Mouse (Mus musculus): Measurements from ENCODE around the gene Fam161a. TPM values are rescaled to one million over a fixed set of nuclear protein-coding genes. Genes with fewer than 3 reads are reported as not detected.

Gene Fam161a
- polyA plus RNA-seq (2015; fragmentation: Nextera tagmentation; extraction: Ambion mirVana): 0.81 and 1.4 TPM in 2 replicates

DNA sequence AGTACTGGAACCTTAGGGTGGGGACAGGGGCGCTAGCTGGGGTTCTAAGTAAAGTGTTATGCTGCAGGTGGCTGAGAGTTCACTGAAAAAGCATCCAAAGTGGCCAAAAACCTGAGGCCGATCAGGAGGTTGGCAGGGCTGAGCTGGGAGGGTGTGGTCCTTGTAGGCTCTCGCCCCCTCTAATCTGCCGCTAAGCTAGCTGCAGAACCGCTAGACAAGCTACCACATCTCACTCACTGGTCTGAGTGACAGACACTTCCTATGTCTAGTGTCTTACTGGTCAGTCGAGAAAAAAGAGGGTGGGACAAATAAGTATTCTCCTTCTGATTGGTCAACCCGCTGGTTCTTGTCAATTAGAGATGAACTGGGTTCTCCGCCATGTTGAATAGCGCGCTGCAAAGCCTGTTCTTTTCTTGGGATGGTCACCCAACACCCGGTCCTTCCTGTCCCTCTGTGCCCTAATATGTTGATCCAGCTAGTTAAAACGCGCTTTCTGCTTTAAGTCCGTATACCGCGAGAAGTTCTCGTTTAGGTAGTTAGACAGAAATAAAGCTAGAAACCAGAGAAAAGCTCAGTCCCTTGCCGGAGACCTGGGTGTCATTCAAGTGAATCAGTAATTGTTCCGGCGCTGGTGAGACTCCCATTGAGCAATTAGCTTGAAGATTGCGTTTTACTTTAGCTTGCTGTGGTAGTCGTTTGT is at the start of gene Fam161a:
Gene Fam161a (plus strand): TSS at position 51 of the 700 bp plus-strand sequence.
- Histone ChIP-seq H3K9me3 (replicated peaks; ENCODE audit: control insufficient read depth, low read length) (no peaks in the 10 kb centered on the region), H3K27ac (ENCODE audit: low read length) (peak within 1 kb of the TSS; percentile 91), H3K27me3 (ENCODE audit: control insufficient read depth, insufficient read depth, low read depth, low read length) (no peaks in the 10 kb centered on the region), H3K4me1 (ENCODE audit: control insufficient read depth, low read depth, low read length) (peaks cover 4% of the 10 kb centered on the region), H3K4me3 (ENCODE audit: low read depth, low read length) (peak within 1 kb of the TSS; percentile 68), H3K36me3 (ENCODE audit: control insufficient read depth, insufficient read depth) (peaks cover 17% of the 10 kb centered on the region), H3K4me2 (ENCODE audit: low read depth, low read length) (peak within 1 kb of the TSS; percentile 86), H3K9ac (ENCODE audit: low read depth, low read length) (peak within 1 kb of the TSS; percentile 81)
- WGBS (ENCODE audit: insufficient replicate concordance): 1% methylated on average over 22 of the region's 22 CpGs
- peak; percentile 94 for ATAC-seq (ENCODE audit: low read depth)

DNA sequence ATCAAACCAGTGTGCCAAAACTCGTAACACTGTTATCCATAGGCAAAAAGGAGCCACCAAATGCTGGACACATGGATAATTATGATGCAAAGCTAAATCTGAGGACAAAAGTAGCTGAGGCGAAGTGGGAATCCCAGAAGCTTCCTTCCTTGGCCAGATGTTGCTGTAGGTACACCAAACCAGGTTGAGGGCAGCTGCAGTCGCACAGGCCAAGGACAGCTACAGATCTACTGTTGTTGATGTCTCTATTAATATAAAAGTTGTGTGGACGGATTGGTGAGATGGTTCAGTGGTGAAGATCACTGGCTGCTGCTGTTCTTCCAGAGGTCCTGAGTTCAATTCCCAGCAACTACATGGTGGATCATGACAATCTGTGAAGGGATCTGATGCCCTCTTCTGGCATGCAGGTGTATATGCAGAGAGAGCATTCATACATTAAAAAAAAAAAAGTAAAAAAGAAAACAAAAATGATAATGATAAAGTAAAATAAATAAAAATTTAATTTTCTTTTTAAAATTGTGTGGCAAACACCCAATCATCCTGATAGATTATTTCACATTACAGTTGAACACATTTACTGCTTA is 49.4 kb upstream of the Fam161a start:
- H3K36me3 ChIP-seq (ENCODE audit: control insufficient read depth, insufficient read depth): no peaks in the 10 kb centered on the region
- 69% methylated on average over 4 of the region's 4 CpGs for WGBS (ENCODE audit: insufficient replicate concordance)
- no peaks in the 10 kb centered on the region for H3K9me3 ChIP-seq (replicated peaks; ENCODE audit: control insufficient read depth, low read length)
- no peaks in the 10 kb centered on the region for H3K27me3 ChIP-seq (ENCODE audit: control insufficient read depth, insufficient read depth, low read depth, low read length)
- H3K4me3 ChIP-seq (ENCODE audit: low read depth, low read length): no peak overlapping the region
- no peak overlapping the region for H3K4me2 ChIP-seq (ENCODE audit: low read depth, low read length)
- no peak overlapping the region for H3K9ac ChIP-seq (ENCODE audit: low read depth, low read length)
- no peak for ATAC-seq (ENCODE audit: low read depth)
- H3K27ac ChIP-seq (ENCODE audit: low read length): no peak overlapping the region
- H3K4me1 ChIP-seq (ENCODE audit: control insufficient read depth, low read depth, low read length): no peaks in the 10 kb centered on the region

DNA sequence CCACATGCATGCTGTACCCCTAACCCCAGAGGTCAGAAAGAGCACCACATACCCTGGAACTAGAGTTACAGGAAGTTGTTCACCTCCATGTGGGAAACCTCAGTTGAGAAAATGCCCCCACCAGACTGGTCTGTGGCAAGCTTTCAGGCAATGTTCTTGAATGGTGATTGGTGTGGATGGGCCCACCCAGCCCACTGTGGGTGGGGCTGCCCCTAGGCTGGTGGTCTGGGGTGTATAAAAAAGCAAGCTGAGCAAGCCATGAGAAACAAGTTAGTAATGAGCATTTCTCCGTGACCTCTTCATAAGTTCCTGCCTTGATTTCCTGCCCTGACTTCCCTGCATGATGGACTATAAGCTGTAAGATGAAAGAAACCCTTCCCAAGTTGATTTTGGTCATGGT is 45.2 kb upstream of the Fam161a start:
- no peak overlapping the region for H3K9ac ChIP-seq (ENCODE audit: low read depth, low read length)
- no peak overlapping the region for H3K4me3 ChIP-seq (ENCODE audit: low read depth, low read length)
- H3K36me3 ChIP-seq (ENCODE audit: control insufficient read depth, insufficient read depth): peaks cover 5% of the 10 kb centered on the region
- no peak overlapping the region for H3K4me2 ChIP-seq (ENCODE audit: low read depth, low read length)
- H3K4me1 ChIP-seq (ENCODE audit: control insufficient read depth, low read depth, low read length): no peaks in the 10 kb centered on the region
- no peaks in the 10 kb centered on the region for H3K9me3 ChIP-seq (replicated peaks; ENCODE audit: control insufficient read depth, low read length)
- ATAC-seq (ENCODE audit: low read depth): no peak
- 69% methylated on average over 1 of the region's 1 CpGs for WGBS (ENCODE audit: insufficient replicate concordance)
- no peak overlapping the region for H3K27ac ChIP-seq (ENCODE audit: low read length)
- H3K27me3 ChIP-seq (ENCODE audit: control insufficient read depth, insufficient read depth, low read depth, low read length): no peaks in the 10 kb centered on the region

- Histone ChIP-seq H3K4me3 (ENCODE audit: low read depth, low read length) (no peak overlapping the region), H3K9me3 (replicated peaks; ENCODE audit: control insufficient read depth, low read length) (no peaks in the 10 kb centered on the region), H3K4me1 (ENCODE audit: control insufficient read depth, low read depth, low read length) (no peaks in the 10 kb centered on the region), H3K27me3 (ENCODE audit: control insufficient read depth, insufficient read depth, low read depth, low read length) (no peaks in the 10 kb centered on the region), H3K9ac (ENCODE audit: low read depth, low read length) (no peak overlapping the region), H3K27ac (ENCODE audit: low read length) (no peak overlapping the region), H3K36me3 (ENCODE audit: control insufficient read depth, insufficient read depth) (peaks cover 5% of the 10 kb centered on the region), H3K4me2 (ENCODE audit: low read depth, low read length) (no peak overlapping the region)
- 73% methylated on average over 4 of the region's 4 CpGs for WGBS (ENCODE audit: insufficient replicate concordance)
- peak; percentile 83 for ATAC-seq (ENCODE audit: low read depth)
Measured at GRCm38 (mm10) chr11:22964401-22964800, 42.9 kb upstream of the Fam161a start.

GRCm38 (mm10) chr11:22965503-22965902 is 41.8 kb upstream of the Fam161a start:
- 75% methylated on average over 4 of the region's 4 CpGs for WGBS (ENCODE audit: insufficient replicate concordance)
- Histone ChIP-seq H3K27me3 (ENCODE audit: control insufficient read depth, insufficient read depth, low read depth, low read length) (no peaks in the 10 kb centered on the region), H3K9me3 (replicated peaks; ENCODE audit: control insufficient read depth, low read length) (no peaks in the 10 kb centered on the region), H3K4me2 (ENCODE audit: low read depth, low read length) (no peak overlapping the region), H3K9ac (ENCODE audit: low read depth, low read length) (no peak overlapping the region), H3K27ac (ENCODE audit: low read length) (no peak overlapping the region), H3K4me3 (ENCODE audit: low read depth, low read length) (no peak overlapping the region), H3K4me1 (ENCODE audit: control insufficient read depth, low read depth, low read length) (no peaks in the 10 kb centered on the region; the same call in 1 of the 2 replicates), H3K36me3 (ENCODE audit: control insufficient read depth, insufficient read depth) (peaks cover 5% of the 10 kb centered on the region)
- ATAC-seq (ENCODE audit: low read depth): no peak

DNA sequence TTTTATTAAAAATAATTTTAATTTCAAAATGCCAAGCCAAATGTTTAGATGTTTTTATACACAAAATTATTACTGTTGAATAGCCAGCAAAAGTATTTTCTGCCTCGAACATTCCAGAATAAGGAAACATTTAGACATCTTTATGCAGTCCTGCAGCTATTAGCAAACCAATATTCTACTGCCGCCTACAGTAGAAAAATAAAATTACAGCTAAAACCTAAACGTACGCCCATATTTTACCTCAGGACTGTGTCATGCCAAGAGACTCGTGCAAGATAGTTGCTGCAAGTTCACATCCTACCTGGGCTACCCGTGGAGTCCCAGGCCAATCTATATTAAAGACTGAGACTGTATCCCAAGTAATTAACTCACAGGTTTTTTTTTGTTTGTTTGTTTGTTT is 37.8 kb upstream of the Fam161a start:
- Histone ChIP-seq H3K27ac (ENCODE audit: low read length) (no peak overlapping the region), H3K9me3 (replicated peaks; ENCODE audit: control insufficient read depth, low read length) (no peaks in the 10 kb centered on the region; the same call in 1 of the 2 replicates), H3K4me1 (ENCODE audit: control insufficient read depth, low read depth, low read length) (peaks cover 3% of the 10 kb centered on the region), H3K27me3 (ENCODE audit: control insufficient read depth, insufficient read depth, low read depth, low read length) (no peaks in the 10 kb centered on the region), H3K4me2 (ENCODE audit: low read depth, low read length) (no peak overlapping the region), H3K4me3 (ENCODE audit: low read depth, low read length) (no peak overlapping the region), H3K36me3 (ENCODE audit: control insufficient read depth, insufficient read depth) (peaks cover 5% of the 10 kb centered on the region), H3K9ac (ENCODE audit: low read depth, low read length) (no peak overlapping the region)
- ATAC-seq (ENCODE audit: low read depth): no peak
- whole genome bisulfite sequencing (ENCODE audit: insufficient replicate concordance): 24% methylated on average over 6 of the region's 6 CpGs

- peaks cover 5% of the 10 kb centered on the region for H3K36me3 ChIP-seq (ENCODE audit: control insufficient read depth, insufficient read depth)
- no peak overlapping the region for H3K9ac ChIP-seq (ENCODE audit: low read depth, low read length)
- H3K4me3 ChIP-seq (ENCODE audit: low read depth, low read length): no peak overlapping the region
- no peak overlapping the region; the same call in 1 of the 2 replicates for H3K27ac ChIP-seq (ENCODE audit: low read length)
- no peaks in the 10 kb centered on the region for H3K27me3 ChIP-seq (ENCODE audit: control insufficient read depth, insufficient read depth, low read depth, low read length)
- ATAC-seq (ENCODE audit: low read depth): no peak
- no peaks in the 10 kb centered on the region; the same call in 1 of the 2 replicates for H3K9me3 ChIP-seq (replicated peaks; ENCODE audit: control insufficient read depth, low read length)
- 0 out of 2 replicates have a peak overlapping the region, but pooled peaks have one; percentile 75 for H3K4me2 ChIP-seq (ENCODE audit: low read depth, low read length)
- 92% methylated on average over 1 of the region's 1 CpGs for WGBS (ENCODE audit: insufficient replicate concordance)
- peaks cover 3% of the 10 kb centered on the region for H3K4me1 ChIP-seq (ENCODE audit: control insufficient read depth, low read depth, low read length)
Measured at GRCm38 (mm10) chr11:22970546-22970945, 36.8 kb upstream of the Fam161a start.

- Histone ChIP-seq H3K9me3 (replicated peaks; ENCODE audit: control insufficient read depth, low read length) (no peaks in the 10 kb centered on the region; the same call in 1 of the 2 replicates), H3K36me3 (ENCODE audit: control insufficient read depth, insufficient read depth) (peaks cover 3% of the 10 kb centered on the region), H3K4me2 (ENCODE audit: low read depth, low read length) (peak within 1 kb of the TSS; percentile 75), H3K27me3 (ENCODE audit: control insufficient read depth, insufficient read depth, low read depth, low read length) (no peaks in the 10 kb centered on the region), H3K4me3 (ENCODE audit: low read depth, low read length) (peak within 1 kb of the TSS; percentile 72), H3K27ac (ENCODE audit: low read length) (peak within 1 kb of the TSS; percentile 97), H3K4me1 (ENCODE audit: control insufficient read depth, low read depth, low read length) (peaks cover 6% of the 10 kb centered on the region), H3K9ac (ENCODE audit: low read depth, low read length) (peak within 1 kb of the TSS; percentile 76)
- 49% methylated on average over 56 of the region's 56 CpGs for WGBS (ENCODE audit: insufficient replicate concordance)
- ATAC-seq (ENCODE audit: low read depth): peak; percentile 88
Measured at GRCm38 (mm10) chr11:22971835-22972709, 35.3 kb upstream of the Fam161a start, which contains the start of gene Zrsr1. TSS of gene Zrsr1 (plus strand) at chr11:22972005.
